Mouse (Mus musculus) embryonic fibroblast, embryonic 13.5 days (primary cell): ENCODE measurements at regions not wholly inside any gene's neighbourhood (a gene's known extent, or its start where the extent isn't known, plus 50 kb on each side); places are given as distances from the start of the nearest gene placed in this dataset.

ENCODE experiments used
- CTCF ChIP-seq: IDR thresholded peaks from 2 replicates; pipeline ENCODE4 v1.5.1; 2011; ENCODE audit warnings: mild to moderate bottlenecking, control low read depth, low read length, moderate library complexity, borderline replicate concordance; ENCODE audit not compliant: insufficient read depth
- POLR2A ChIP-seq: IDR thresholded peaks from 2 replicates; pipeline ENCODE4 v1.6.1; 2011; ENCODE audit warnings: low read depth, mild to moderate bottlenecking, control low read depth, low read length, moderate library complexity

DNA sequence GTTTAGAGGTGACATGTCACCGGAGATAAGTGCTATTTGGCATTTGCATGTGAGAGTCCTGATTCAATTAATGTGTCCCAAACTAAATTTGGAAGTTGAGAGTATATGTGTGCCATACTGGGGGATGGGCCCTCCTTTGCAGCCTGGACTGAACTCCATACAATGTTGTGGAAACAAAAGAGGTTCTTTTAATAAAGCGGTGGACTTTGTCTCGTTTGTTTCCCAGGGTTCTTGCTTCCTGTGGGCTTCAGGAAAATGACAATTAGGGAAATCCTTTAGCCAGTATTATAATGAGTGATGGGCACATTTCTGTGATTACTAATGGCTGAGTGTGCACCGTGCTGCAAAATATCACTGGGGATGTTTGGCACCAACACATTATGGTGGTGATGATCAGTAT lies 167.9 kb downstream of the Cd83 start:
- TF ChIP-seq POLR2A (no peak), CTCF (no peak)
